Mouse (Mus musculus) intestine, embryonic 15.5 days (tissue): ENCODE measurements around the gene Blcap. TPM values are rescaled to one million over a fixed set of nuclear protein-coding genes. Genes with fewer than 3 reads are reported as not detected.
"Not testable (repeated sequence)": the region's sequence is repeated elsewhere in the genome, so short reads cannot be mapped to it uniquely, and the experiment has no call there.

Source experiments
- ATAC-seq: fragments of 200-750 bp; cut with Nextera tagmentation; 2 replicates; pipeline ENCODE4 v1.8.0; 2017; ENCODE audit warnings: moderate TSS enrichment, moderate library complexity
- H3K27ac ChIP-seq: fragments of 300-500 bp; sonication (generic); 2 replicates; pipeline ENCODE4 v1.5.1; 2015; ENCODE audit warnings: mild to moderate bottlenecking, inconsistent platforms
- H3K27me3 ChIP-seq: fragments of 300-500 bp; sonication (generic); replicated peaks from 2 replicates; pipeline ENCODE4 v1.6.1; 2015; ENCODE audit warnings: inconsistent platforms
- H3K36me3 ChIP-seq: fragments of 300-500 bp; sonication (generic); 2 replicates; pipeline ENCODE4 v1.6.1; 2015; ENCODE audit warnings: inconsistent platforms
- H3K4me1 ChIP-seq: fragments of 300-500 bp; sonication (generic); replicated peaks from 2 replicates; pipeline ENCODE4 v1.6.1; 2015; ENCODE audit warnings: inconsistent platforms
- H3K4me2 ChIP-seq: fragments of 300-500 bp; sonication (generic); replicated peaks from 2 replicates; pipeline ENCODE4 v1.6.1; 2015; ENCODE audit warnings: mild to moderate bottlenecking, inconsistent platforms
- H3K4me3 ChIP-seq: fragments of 300-500 bp; sonication (generic); replicated peaks from 2 replicates; pipeline ENCODE4 v1.5.1; 2015; ENCODE audit warnings: inconsistent platforms
- H3K9ac ChIP-seq: fragments of 300-500 bp; sonication (generic); 2 replicates; pipeline ENCODE4 v1.6.1; 2015; ENCODE audit warnings: inconsistent platforms
- H3K9me3 ChIP-seq: fragments of 300-500 bp; sonication (generic); 2 replicates; pipeline ENCODE4 v1.6.1; 2016; ENCODE audit warnings: inconsistent platforms
- WGBS: fragments of 180-500 bp; shearing (Covaris S2); methylation state at CpG from one replicate; pipeline ENCODE4 v1.1.7; 2015; 5-methylcytosine and 5-hydroxymethylcytosine counted together
- polyA plus RNA-seq: library from polyadenylated mRNA; unstranded; fragments of >200 nt; fragmentation: Nextera tagmentation; extraction: Ambion mirVana; gene quantifications from 2 replicates; pipeline ENCODE4 v1.2.1, GENCODE M21; 2015

The Blcap gene
- polyA plus RNA-seq, result 39.2 and 40.9 TPM in 2 replicates

DNA sequence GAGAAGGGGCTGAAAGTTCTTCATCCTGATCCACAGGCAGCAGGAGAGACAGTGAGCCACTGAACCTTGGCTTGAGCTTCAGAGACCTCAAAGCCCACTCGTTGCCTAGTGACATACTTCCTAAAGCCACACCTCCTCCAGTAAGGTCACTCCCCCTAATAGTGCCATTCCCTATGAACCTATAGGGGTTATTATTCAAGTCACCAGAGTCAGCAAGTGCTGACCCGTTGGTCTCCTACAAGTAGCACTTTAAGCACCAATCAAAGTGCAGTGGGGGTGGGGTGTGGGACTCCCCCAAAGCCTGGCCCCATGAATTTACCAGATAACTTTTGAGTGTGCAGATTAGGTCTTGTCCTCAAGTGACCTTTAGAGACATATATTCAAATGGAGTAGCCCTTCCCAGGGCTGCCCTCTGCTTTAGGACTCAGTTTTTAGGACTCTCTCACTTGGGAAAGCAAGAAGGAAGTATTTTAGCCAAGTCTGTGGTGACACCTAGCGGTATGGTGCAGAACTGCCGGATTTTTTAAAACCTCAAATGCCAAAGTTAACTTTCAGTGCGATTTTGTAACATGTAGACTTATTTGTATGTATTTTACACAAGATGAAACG, at the start of gene Blcap:
Gene Blcap, minus strand, starts transcription at position 51 of the 609 bp plus-strand sequence.
- ATAC-seq, result no peak
- H3K4me3 ChIP-seq, result no peak within 1 kb of the TSS
- no peak within 1 kb of the TSS for H3K4me2 ChIP-seq
- no peak within 1 kb of the TSS for H3K27ac ChIP-seq
- H3K9me3 ChIP-seq, result no peaks in the 10 kb centered on the region
- WGBS, result 9% methylated on average over 6 of the region's 6 CpGs
- no peak within 1 kb of the TSS; the same call in 1 of the 2 replicates for H3K9ac ChIP-seq
- no peaks in the 10 kb centered on the region for H3K27me3 ChIP-seq
- 0 out of 2 replicates have a peak, but pooled peaks cover 9% of the 10 kb centered on the region for H3K4me1 ChIP-seq
- no peaks in the 10 kb centered on the region for H3K36me3 ChIP-seq

DNA sequence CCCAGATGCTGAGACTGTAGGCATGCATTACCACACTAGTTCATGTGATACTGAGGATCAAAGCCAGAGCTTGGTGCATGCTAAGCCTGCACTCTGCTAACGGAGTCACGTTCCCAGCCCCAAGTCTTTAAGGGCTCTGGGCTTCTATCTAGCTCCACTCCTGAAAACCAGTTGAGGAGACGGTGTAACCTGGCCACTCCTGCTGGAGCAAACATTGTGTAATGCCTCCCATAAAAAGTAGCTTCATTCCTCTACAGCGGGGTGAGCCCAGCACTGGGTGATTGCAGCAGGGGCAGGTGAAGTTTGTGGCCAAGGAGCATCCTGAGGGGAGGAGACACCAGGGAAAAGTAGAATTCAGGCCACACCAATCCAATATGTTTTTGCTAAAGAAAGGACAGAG, 47.3 kb upstream of the Blcap start:
- Histone ChIP-seq H3K27me3 (no peaks in the 10 kb centered on the region), H3K9me3 (no peaks in the 10 kb centered on the region), H3K36me3 (no peaks in the 10 kb centered on the region), H3K4me3 (no peak overlapping the region), H3K9ac (no peak overlapping the region), H3K27ac (no peak overlapping the region), H3K4me1 (peaks cover 8% of the 10 kb centered on the region), H3K4me2 (no peak overlapping the region)
- 66% methylated on average over 4 of the region's 4 CpGs for WGBS
- peak; percentile 86 for ATAC-seq

DNA sequence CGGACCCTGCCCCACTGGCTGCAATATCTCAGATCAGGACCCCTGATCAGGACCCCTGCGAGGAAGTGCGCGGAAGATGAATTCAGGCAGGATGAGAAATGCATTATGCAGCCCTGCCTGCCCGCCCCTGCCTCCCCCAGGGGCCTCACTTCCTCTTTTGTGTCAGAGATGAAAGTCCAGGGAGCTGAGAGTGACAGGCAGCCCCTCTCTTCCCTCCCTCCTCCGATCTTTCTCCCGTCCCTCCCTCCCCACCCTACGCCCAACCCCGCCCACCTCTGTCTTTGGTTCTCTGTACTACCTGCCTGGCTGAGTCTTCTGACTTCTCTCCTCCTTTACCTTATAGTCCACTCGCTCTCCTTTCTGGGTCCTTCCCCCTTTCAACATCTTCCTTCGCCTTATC, 42.9 kb upstream of the Blcap start:
- H3K9ac ChIP-seq, result no peak overlapping the region
- H3K4me1 ChIP-seq, result peaks cover 10% of the 10 kb centered on the region
- 13% methylated on average over 11 of the region's 11 CpGs for WGBS
- H3K27me3 ChIP-seq, result no peaks in the 10 kb centered on the region
- H3K36me3 ChIP-seq, result no peaks in the 10 kb centered on the region
- no peak overlapping the region for H3K27ac ChIP-seq
- peak; percentile 78 for ATAC-seq
- peak overlapping the region; percentile 56 for H3K4me2 ChIP-seq
- 0 out of 2 replicates have a peak overlapping the region, but pooled peaks have one; percentile 9 for H3K4me3 ChIP-seq
- no peaks in the 10 kb centered on the region for H3K9me3 ChIP-seq

DNA sequence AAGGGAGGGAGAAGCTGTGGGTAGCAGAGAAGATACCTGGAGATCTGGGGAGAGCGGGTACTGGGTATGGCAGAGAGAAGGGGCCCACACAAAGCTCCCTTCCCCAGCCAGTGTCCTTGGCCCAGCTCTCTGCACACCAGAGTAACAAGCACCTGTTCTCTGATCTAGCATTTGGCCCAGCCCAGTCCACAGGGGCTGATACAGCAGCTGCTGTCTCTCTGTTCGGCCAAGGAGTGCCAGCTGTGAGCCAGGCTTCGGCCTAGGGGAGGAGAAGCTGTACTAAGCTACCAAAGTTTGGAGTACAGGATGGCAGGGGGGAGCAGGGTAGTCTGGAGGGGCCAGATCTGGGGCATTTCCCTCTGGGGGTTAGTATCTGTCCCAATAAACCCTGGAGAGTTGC, 40.7 kb upstream of the Blcap start:
- Histone ChIP-seq H3K4me2 (no peak overlapping the region), H3K36me3 (no peaks in the 10 kb centered on the region), H3K9ac (no peak overlapping the region), H3K4me1 (peaks cover 13% of the 10 kb centered on the region), H3K9me3 (no peaks in the 10 kb centered on the region), H3K27me3 (no peaks in the 10 kb centered on the region), H3K4me3 (no peak overlapping the region), H3K27ac (no peak overlapping the region)
- no peak for ATAC-seq
- 73% methylated on average over 3 of the region's 3 CpGs for WGBS

DNA sequence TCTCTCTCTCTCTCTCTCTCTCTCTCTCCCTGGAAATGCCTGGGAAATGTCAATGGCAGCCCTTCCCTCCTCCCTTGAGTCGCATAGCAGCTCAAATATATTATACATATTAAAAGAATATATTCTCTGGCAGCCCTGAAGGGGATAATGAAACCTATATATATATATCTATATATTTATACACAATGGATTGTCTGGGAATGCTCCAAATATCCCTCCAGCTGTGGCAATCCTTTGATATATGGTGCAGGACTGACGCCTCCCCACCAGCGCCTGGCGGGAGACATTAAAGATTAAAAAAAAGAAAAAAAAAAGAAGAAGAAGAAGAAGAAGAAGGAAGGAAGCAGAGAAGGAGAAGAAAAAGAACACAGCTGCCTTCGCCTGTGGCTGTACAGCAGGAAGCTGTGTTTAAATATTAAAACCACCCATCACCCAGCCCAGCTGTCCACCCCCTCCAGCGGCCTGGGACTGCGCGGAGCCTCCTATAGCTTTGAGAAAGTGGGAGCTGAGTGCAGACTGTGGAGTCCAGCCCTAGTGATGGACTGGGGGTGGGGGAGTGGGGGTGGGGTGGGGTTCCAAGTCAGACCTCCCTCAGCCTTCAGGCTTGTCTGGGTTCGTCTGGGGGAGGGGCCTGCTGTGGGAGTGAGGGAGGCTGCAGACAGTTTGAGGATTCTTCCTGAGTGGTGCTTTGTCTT, 36.6 kb upstream of the Blcap start:
- H3K9me3 ChIP-seq, result no peaks in the 10 kb centered on the region
- no peak overlapping the region for H3K9ac ChIP-seq
- peak; percentile 84 for ATAC-seq
- peak overlapping the region; percentile 10 for H3K4me2 ChIP-seq
- H3K4me3 ChIP-seq, result no peak overlapping the region
- H3K27me3 ChIP-seq, result no peaks in the 10 kb centered on the region
- WGBS, result 34% methylated on average over 9 of the region's 9 CpGs
- H3K27ac ChIP-seq, result peak overlapping the region; percentile 72
- H3K4me1 ChIP-seq, result peaks cover 17% of the 10 kb centered on the region; the same call in 1 of the 2 replicates
- no peaks in the 10 kb centered on the region for H3K36me3 ChIP-seq

DNA sequence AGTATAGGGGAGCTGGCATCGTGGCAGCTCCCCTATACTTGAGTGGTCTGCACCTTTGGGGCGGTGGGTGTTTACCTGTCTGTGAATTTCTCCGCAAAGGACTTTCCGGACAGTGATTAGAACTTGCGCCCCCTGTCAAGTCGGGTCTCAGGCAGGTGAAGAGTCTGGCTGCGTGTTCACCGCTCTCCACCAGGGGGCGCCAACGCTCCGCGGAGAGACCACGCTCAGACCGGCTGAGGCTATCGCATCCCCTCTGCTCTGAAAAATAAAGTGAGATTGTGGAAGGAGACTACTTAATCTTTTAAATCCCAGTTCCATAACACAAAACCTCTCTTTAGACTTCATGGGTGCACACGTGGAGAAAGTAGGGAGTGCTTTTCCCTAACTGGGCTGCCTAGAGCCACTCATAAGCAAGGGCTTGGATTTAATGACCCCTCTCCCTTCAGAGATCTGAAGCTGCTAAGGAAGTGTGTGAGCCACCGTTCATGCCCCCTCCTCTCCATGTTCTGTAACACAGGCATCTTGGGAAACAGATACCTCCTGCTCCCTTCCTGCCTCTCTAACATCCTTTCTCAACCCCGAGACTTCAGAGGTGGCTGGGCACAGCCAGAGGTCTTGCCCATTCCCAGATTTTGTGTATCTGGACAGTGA, 34.1 kb upstream of the Blcap start:
- Histone ChIP-seq H3K4me3 (no peak overlapping the region), H3K27ac (no peak overlapping the region), H3K36me3 (no peaks in the 10 kb centered on the region), H3K9me3 (no peaks in the 10 kb centered on the region), H3K4me1 (peaks cover 26% of the 10 kb centered on the region), H3K27me3 (no peaks in the 10 kb centered on the region), H3K9ac (no peak overlapping the region), H3K4me2 (no peak overlapping the region)
- WGBS, result 7% methylated on average over 18 of the region's 18 CpGs
- peak; percentile 37; the same call in 1 of the 2 replicates for ATAC-seq

DNA sequence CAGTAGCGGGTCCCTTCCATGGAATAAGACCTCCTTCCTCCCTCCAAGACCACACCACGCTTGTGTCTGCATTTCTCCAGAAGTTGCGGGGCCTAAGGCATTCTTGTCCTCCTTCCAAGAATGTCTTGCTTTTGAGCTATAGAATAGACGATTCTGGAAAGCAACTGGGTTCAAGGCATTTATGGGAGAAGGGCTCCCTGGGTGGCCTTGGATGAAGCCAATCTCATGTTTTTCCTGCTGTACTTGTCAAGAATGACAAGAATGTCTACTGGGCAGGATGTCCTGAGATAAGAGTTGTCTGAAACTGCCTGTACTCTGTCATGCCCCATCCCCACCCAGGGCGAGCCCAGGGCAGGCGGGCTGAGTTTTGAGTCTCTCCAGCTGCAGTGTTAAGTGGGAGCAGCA, 30.4 kb upstream of the Blcap start:
- 31% methylated on average over 6 of the region's 6 CpGs for WGBS
- Histone ChIP-seq H3K36me3 (no peaks in the 10 kb centered on the region), H3K27me3 (no peaks in the 10 kb centered on the region), H3K4me2 (no peak overlapping the region), H3K27ac (peak overlapping the region; percentile 52), H3K9me3 (no peaks in the 10 kb centered on the region), H3K9ac (no peak overlapping the region), H3K4me1 (peaks cover 20% of the 10 kb centered on the region), H3K4me3 (no peak overlapping the region)
- peak; percentile 72 for ATAC-seq

DNA sequence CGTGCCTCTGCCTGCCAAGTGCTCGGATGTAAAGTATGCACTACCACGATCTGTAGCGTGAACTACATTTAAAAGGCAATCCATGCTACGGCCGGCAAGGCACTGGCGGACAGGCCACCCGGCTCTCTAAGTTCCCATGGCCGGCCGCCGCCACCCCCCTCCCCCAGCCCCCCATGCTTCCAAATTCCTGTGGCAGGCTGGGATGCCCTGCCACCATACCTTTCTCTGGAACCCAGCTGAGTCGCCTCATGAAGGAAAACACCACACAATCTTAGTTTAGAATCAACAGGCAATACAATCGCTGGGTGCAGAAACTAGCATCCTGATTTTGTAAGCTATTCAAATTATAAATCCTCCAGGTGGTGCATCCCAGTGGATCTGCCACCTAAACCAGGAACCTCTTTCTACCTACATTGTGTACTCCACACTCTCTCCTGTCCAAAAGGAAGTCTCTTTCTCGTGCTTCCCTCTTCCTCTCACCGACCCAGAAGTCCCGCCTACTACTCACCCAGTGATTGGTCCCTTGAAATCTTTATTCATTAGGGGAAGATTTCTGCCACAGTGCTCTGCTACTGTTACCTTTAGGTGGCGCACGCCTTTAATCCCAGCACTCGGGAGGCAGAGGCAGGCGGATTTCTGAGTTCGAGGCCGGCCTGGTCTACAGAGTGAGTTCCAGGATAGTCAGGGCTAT, 25.9 kb upstream of the Blcap start:
- 0 out of 2 replicates have a peak overlapping the region, but pooled peaks have one; percentile 4 for H3K4me3 ChIP-seq
- H3K27me3 ChIP-seq, result no peaks in the 10 kb centered on the region
- H3K4me1 ChIP-seq, result peaks cover 11% of the 10 kb centered on the region
- no peak for ATAC-seq
- H3K36me3 ChIP-seq, result no peaks in the 10 kb centered on the region
- H3K9me3 ChIP-seq, result no peaks in the 10 kb centered on the region
- H3K27ac ChIP-seq, result no peak overlapping the region
- peak overlapping the region; percentile 30; the same call in 1 of the 2 replicates for H3K4me2 ChIP-seq
- no peak overlapping the region for H3K9ac ChIP-seq
- 65% methylated on average over 22 of the region's 22 CpGs for WGBS

DNA sequence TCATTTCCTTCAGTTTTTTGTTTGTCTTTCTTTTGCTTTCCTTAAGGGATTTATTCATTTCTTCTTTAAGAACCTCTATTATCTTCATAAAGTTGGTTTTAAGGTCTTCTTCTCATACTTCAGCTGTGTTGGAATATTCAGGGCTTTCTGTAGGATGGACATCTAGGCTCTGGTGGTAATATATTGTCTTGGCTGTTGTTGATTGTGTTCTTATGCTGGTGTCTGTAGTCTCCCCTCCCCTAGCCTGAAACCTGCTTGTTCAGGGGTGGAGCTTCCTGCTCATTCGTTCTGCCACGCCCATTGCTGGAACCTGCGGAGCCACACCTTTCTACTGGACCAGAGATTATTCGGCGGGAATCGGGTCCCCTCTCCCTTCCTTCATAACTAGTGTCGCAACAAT, 14.3 kb upstream of the Blcap start:
- H3K27me3 ChIP-seq, H3K9ac ChIP-seq, H3K4me3 ChIP-seq, ATAC-seq, H3K36me3 ChIP-seq, H3K4me1 ChIP-seq, H3K9me3 ChIP-seq, H3K27ac ChIP-seq, H3K4me2 ChIP-seq: not testable (repeated sequence)
- WGBS, result 29% methylated on average over 7 of the region's 7 CpGs

DNA sequence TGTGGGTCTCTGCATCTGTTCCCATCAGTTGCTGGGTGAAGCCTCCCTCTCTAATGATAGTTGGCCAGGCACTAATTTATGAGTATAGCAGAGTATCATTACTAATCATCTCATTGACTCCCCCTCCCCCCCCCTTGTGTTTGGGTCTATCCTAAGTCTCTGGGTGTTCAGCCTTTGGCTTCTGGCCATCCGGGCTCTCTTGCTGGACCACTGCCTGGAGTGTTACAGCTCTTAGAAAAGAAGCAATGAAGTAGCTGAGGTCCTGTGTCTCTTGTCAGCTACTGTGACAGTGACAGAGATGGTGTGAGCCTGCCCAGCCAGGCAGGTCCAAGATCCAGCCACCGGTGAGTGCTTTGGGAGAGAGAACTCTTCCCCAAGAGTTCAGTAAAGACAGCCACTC, 1.7 kb upstream of the Blcap start:
- Histone ChIP-seq H3K9me3 (no peaks in the 10 kb centered on the region), H3K4me3 (no peak overlapping the region), H3K27me3 (no peaks in the 10 kb centered on the region), H3K4me2 (no peak overlapping the region), H3K36me3 (no peaks in the 10 kb centered on the region), H3K4me1 (no peaks in the 10 kb centered on the region), H3K9ac (no peak overlapping the region), H3K27ac (no peak overlapping the region)
- 52% methylated on average over 2 of the region's 2 CpGs for WGBS
- ATAC-seq, result no peak

DNA sequence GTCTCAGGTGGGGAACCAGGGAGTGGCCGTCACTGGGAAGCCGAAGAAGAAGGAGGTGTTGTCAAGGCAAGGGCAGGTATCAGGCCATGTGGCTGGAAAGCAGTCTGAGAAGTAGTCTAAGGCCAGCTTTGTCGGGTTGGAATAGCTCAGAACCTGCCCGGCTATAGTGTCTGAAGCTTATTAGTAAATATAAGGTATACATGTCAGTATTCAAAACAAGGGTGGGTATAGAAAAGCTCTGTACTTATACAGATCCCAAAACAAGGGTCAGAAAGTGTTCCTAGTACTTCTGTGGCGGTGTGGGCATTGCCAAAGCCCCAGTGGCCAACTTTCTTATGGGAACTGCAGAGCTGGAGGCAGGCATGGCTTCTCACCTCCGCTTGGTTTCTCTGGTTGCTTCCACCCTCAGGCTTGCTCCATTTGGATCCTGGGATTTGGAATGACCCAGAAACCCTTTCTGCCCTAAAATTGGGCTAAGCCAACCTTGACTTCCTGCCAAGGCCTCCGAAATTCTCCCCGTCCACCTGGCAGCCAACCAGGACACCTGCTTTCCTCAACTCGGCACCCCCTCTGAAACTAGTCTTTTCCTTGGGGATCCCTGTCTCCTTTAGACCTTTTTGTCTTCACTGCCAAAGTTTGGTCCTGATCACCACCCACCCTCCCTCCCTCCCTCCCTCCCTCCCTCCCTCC, 1.1 kb downstream of the Blcap start:
- no peak for ATAC-seq
- 70% methylated on average over 9 of the region's 9 CpGs for WGBS
- H3K36me3 ChIP-seq, result no peaks in the 10 kb centered on the region
- no peak overlapping the region for H3K27ac ChIP-seq
- no peak overlapping the region for H3K9ac ChIP-seq
- H3K4me2 ChIP-seq, result no peak overlapping the region
- H3K4me1 ChIP-seq, result peaks cover 14% of the 10 kb centered on the region
- H3K27me3 ChIP-seq, result no peaks in the 10 kb centered on the region
- H3K4me3 ChIP-seq, result no peak overlapping the region
- H3K9me3 ChIP-seq, result no peaks in the 10 kb centered on the region

DNA sequence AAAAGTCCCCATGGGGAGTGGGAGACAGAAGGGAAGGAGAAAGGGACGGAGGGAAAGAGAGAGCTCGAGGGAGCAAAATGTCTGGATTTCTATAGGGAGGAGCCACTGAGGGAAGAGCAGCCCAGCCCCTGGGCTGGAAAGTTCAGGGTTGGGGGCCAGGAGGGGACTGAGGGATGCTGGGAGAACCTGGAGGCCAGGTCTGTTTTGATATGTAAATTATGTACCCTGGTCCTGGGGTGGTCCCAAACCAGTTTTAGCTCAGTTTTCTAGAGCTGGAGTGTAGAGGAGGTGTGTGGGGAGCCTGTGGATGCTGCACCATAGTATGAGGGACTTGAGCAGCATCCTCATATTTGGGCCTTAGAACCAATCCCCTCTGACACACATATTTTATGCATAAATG, 2.2 kb downstream of the Blcap start:
- Histone ChIP-seq H3K27ac (no peak overlapping the region), H3K36me3 (no peaks in the 10 kb centered on the region), H3K4me2 (no peak overlapping the region), H3K4me1 (peaks cover 19% of the 10 kb centered on the region), H3K9ac (no peak overlapping the region), H3K27me3 (no peaks in the 10 kb centered on the region), H3K4me3 (no peak overlapping the region), H3K9me3 (no peaks in the 10 kb centered on the region)
- 55% methylated on average over 2 of the region's 2 CpGs for WGBS
- ATAC-seq, result no peak
